Mouse (Mus musculus): ENCODE measurements at regions not wholly inside any gene's neighbourhood (a gene's known extent, or its start where the extent isn't known, plus 50 kb on each side); places are given as distances from the start of the nearest gene placed in this dataset.
A peak's percentile ranks its signal among the peaks of the same experiment; 100 is the strongest.

DNA sequence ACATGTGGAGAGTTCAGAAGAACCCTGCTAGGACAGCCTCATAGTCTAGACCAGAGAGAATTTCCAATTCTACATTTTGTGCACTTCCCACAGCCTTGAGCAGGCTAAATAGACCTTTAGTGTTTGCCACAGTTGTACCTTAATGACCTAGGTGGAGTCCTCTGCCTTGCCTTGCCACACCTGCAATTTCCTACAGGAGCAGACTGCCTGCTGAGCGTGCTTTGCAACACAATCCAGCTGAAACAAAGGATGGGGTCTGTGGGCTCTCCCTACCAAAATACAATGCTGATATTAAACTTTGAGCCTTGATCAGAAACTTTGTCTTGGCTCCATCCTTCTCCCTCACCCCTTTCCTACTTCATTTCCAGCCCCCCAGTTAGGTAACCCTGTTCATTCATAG, 326.0 kb upstream of the Snx7 start:
- WGBS = 58% methylated on average over 1 of the region's 1 CpGs
- DNase-seq (ENCODE audit: low spot score) (no peak), ATAC-seq (ENCODE audit: insufficient read depth, low read depth) (no peak)

DNA sequence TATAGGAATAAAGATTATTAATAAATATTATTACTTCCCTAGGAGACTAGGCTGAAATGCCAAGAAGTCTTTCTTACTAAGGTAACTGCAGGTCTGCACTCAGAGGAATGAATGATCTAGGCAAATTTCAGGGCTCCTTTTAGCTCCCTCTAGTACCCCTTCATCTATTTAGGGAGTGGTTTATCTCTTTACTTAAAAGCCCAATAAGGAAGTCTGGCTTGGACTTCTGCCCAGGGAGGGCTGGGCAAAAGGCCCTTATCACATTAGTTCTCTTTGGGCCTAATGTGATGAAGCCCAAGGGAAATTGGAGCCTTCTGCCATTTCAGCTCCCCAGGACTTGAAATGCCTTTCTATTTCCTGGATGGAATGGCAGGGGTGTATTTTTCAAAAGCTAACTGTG, 320.6 kb upstream of the Snx7 start:
- H3K4me3 ChIP-seq (ENCODE audit: low read depth, low read length) = no peak overlapping the region
- DNase-seq (ENCODE audit: low spot score) (peak; percentile 16), ATAC-seq (ENCODE audit: insufficient read depth, low read depth) (no peak)
- H3K27me3 ChIP-seq (ENCODE audit: control insufficient read depth, insufficient read depth, low read length) = no peaks in the 10 kb centered on the region
- TF ChIP-seq CTCF (IDR thresholded peaks at IDR 0.05; ENCODE audit: low read depth) (no peak), EP300 (IDR thresholded peaks at IDR 0.05; ENCODE audit: low read depth) (no peak)
- 0 out of 2 replicates have a peak, but pooled peaks cover 4% of the 10 kb centered on the region for H3K4me1 ChIP-seq (ENCODE audit: control insufficient read depth, insufficient read depth)
- no peak overlapping the region for H3K9ac ChIP-seq (replicated peaks; ENCODE audit: low read depth, low read length)
- H3K36me3 ChIP-seq (replicated peaks; ENCODE audit: control insufficient read depth, insufficient read depth, low read length) = no peaks in the 10 kb centered on the region
- H3K9me3 ChIP-seq (replicated peaks; ENCODE audit: control insufficient read depth, low read length) = no peaks in the 10 kb centered on the region
- no peak overlapping the region for H3K27ac ChIP-seq (ENCODE audit: low read depth)
- no peak overlapping the region for H3K4me2 ChIP-seq (ENCODE audit: low read depth, low read length)

More for the DNA sequence above, 326.0 kb upstream of the Snx7 start:
- Histone ChIP-seq H3K4me1 (ENCODE audit: control insufficient read depth, insufficient read depth) (no peaks in the 10 kb centered on the region), H3K9ac (replicated peaks; ENCODE audit: low read depth, low read length) (no peak overlapping the region), H3K27me3 (ENCODE audit: control insufficient read depth, insufficient read depth, low read length) (no peaks in the 10 kb centered on the region), H3K9me3 (replicated peaks; ENCODE audit: control insufficient read depth, low read length) (no peaks in the 10 kb centered on the region), H3K4me2 (ENCODE audit: low read depth, low read length) (no peak overlapping the region), H3K36me3 (replicated peaks; ENCODE audit: control insufficient read depth, insufficient read depth, low read length) (no peaks in the 10 kb centered on the region), H3K27ac (ENCODE audit: low read depth) (no peak overlapping the region), H3K4me3 (ENCODE audit: low read depth, low read length) (no peak overlapping the region)
- TF ChIP-seq EP300 (IDR thresholded peaks at IDR 0.05; ENCODE audit: low read depth) (no peak), CTCF (IDR thresholded peaks at IDR 0.05; ENCODE audit: low read depth) (no peak)

DNA sequence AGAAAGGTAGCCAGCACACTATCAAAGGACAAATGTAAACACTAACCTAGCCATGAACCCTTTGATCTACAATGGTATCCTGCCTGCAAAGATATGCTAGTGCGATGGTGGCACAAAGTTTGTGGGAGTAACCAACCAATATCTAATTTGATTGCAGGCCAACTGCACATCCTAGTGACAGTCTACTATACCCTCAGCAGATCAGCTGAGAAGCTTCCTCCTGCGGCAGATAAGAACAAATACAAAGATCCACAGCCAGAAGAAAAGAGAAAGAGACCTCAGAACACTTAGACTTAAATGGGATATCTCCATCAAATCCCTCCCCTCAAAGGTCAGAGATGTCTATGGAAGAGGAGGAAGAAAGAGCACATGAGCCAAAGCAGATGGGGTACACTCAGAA, 308.7 kb upstream of the Snx7 start:
- Histone ChIP-seq H3K9me3 (replicated peaks; ENCODE audit: control insufficient read depth, low read length) (no peaks in the 10 kb centered on the region), H3K4me2 (ENCODE audit: low read depth, low read length) (no peak overlapping the region), H3K9ac (replicated peaks; ENCODE audit: low read depth, low read length) (no peak overlapping the region), H3K36me3 (replicated peaks; ENCODE audit: control insufficient read depth, insufficient read depth, low read length) (no peaks in the 10 kb centered on the region), H3K4me3 (ENCODE audit: low read depth, low read length) (no peak overlapping the region), H3K4me1 (ENCODE audit: control insufficient read depth, insufficient read depth) (no peaks in the 10 kb centered on the region), H3K27me3 (ENCODE audit: control insufficient read depth, insufficient read depth, low read length) (no peaks in the 10 kb centered on the region), H3K27ac (ENCODE audit: low read depth) (no peak overlapping the region)
- ATAC-seq (ENCODE audit: insufficient read depth, low read depth) (no peak), DNase-seq (ENCODE audit: low spot score) (no peak)
- 78% methylated on average over 2 of the region's 2 CpGs for WGBS
- TF ChIP-seq EP300 (IDR thresholded peaks at IDR 0.05; ENCODE audit: low read depth) (no peak), CTCF (IDR thresholded peaks at IDR 0.05; ENCODE audit: low read depth) (no peak)

DNA sequence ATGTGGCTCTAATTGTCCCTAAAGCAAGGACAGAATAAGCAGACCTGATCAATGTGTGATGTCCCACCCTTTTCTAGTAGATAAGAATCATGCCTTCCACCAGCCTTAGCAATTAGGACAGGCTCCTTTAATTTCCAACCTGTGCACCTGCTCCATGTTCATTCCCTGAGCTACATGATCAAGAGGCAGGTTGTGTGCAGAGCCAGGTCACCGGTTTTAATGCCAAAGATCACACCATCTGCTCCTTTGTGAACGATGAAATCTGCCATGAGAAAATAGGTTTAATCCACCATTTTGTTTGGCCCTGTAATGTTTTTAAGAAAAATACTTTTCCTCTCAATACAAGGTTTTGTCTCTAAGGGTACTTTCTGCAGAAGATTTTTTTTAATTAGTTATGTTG, 294.2 kb upstream of the Snx7 start:
- Histone ChIP-seq H3K27ac (ENCODE audit: low read depth) (no peak overlapping the region), H3K36me3 (replicated peaks; ENCODE audit: control insufficient read depth, insufficient read depth, low read length) (no peaks in the 10 kb centered on the region), H3K4me1 (ENCODE audit: control insufficient read depth, insufficient read depth) (no peaks in the 10 kb centered on the region), H3K4me3 (ENCODE audit: low read depth, low read length) (no peak overlapping the region), H3K9me3 (replicated peaks; ENCODE audit: control insufficient read depth, low read length) (no peaks in the 10 kb centered on the region), H3K9ac (replicated peaks; ENCODE audit: low read depth, low read length) (no peak overlapping the region), H3K27me3 (ENCODE audit: control insufficient read depth, insufficient read depth, low read length) (no peaks in the 10 kb centered on the region), H3K4me2 (ENCODE audit: low read depth, low read length) (no peak overlapping the region)
- ATAC-seq (ENCODE audit: insufficient read depth, low read depth) (no peak), DNase-seq (ENCODE audit: low spot score) (no peak)
- no peak for TF ChIP-seq EP300 (IDR thresholded peaks at IDR 0.05; ENCODE audit: low read depth)
- 79% methylated on average over 2 of the region's 2 CpGs for WGBS

DNA sequence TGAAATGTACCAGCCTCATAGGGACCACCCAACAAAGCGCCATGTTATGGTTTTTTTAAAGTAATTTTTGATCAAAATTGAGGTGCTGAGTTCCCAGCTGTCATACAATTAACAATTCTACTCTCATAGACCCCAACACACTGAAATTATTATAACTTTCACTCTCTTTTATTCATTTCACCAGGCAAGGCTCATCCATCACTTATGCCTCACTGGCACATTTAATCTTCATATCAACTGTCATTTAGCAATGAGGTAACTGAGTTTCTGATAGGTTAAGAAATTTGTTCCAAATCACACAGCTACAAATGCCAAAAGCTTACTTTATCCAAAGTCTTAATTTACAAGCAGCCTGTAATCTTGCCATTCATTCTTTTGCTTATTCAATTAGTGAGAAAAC, 276.1 kb upstream of the Snx7 start:
- DNase-seq (ENCODE audit: low spot score) = no peak
- TF ChIP-seq EP300 (IDR thresholded peaks at IDR 0.05; ENCODE audit: low read depth) = no peak
- TF ChIP-seq CTCF (IDR thresholded peaks at IDR 0.05; ENCODE audit: low read depth) = no peak
- Histone ChIP-seq H3K27me3 (ENCODE audit: control insufficient read depth, insufficient read depth, low read length) (no peaks in the 10 kb centered on the region), H3K27ac (ENCODE audit: low read depth) (no peak overlapping the region), H3K36me3 (replicated peaks; ENCODE audit: control insufficient read depth, insufficient read depth, low read length) (no peaks in the 10 kb centered on the region), H3K4me2 (ENCODE audit: low read depth, low read length) (no peak overlapping the region), H3K4me1 (ENCODE audit: control insufficient read depth, insufficient read depth) (0 out of 2 replicates have a peak, but pooled peaks cover 3% of the 10 kb centered on the region), H3K9me3 (replicated peaks; ENCODE audit: control insufficient read depth, low read length) (no peaks in the 10 kb centered on the region), H3K9ac (replicated peaks; ENCODE audit: low read depth, low read length) (no peak overlapping the region), H3K4me3 (ENCODE audit: low read depth, low read length) (no peak overlapping the region)
- no peak for ATAC-seq (ENCODE audit: insufficient read depth, low read depth)
- 91% methylated on average over 1 of the region's 1 CpGs for WGBS

DNA sequence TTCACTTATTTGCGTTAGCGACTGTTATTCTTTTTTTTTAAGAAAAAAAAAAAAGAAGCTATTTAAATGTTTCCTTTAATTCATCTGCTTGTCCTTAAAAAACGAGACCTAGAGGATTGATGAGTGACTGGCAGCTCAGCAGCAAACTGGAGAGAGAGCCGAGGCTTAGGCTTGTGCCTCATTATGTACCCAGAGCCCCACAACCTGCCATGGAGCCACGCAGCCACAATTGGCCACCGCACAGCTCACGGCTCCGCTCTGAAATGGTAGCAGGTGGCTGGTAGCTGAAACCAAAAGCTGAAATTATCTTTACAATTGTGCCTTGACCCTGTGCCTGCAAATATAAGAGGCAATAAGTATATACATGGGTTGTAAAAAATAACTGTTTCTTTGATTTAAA, 273.0 kb upstream of the Snx7 start:
- Histone ChIP-seq H3K36me3 (replicated peaks; ENCODE audit: control insufficient read depth, insufficient read depth, low read length) (no peaks in the 10 kb centered on the region), H3K4me1 (ENCODE audit: control insufficient read depth, insufficient read depth) (0 out of 2 replicates have a peak, but pooled peaks cover 3% of the 10 kb centered on the region), H3K27ac (ENCODE audit: low read depth) (no peak overlapping the region), H3K4me2 (ENCODE audit: low read depth, low read length) (no peak overlapping the region), H3K9ac (replicated peaks; ENCODE audit: low read depth, low read length) (no peak overlapping the region), H3K27me3 (ENCODE audit: control insufficient read depth, insufficient read depth, low read length) (no peaks in the 10 kb centered on the region), H3K4me3 (ENCODE audit: low read depth, low read length) (no peak overlapping the region), H3K9me3 (replicated peaks; ENCODE audit: control insufficient read depth, low read length) (no peaks in the 10 kb centered on the region)
- TF ChIP-seq CTCF (IDR thresholded peaks at IDR 0.05; ENCODE audit: low read depth) (no peak), EP300 (IDR thresholded peaks at IDR 0.05; ENCODE audit: low read depth) (no peak)
- DNase-seq (ENCODE audit: low spot score) (no peak), ATAC-seq (ENCODE audit: insufficient read depth, low read depth) (no peak)
- 81% methylated on average over 8 of the region's 8 CpGs for WGBS
